Mouse (Mus musculus) 416B (cell line): Measurements from ENCODE around the gene Olfr449.

Experiments
- DNase-seq: peaks from one replicate; pipeline ENCODE4 v3.0.0; 2011; ENCODE audit warnings: low read depth

Olfr449 gene

DNA sequence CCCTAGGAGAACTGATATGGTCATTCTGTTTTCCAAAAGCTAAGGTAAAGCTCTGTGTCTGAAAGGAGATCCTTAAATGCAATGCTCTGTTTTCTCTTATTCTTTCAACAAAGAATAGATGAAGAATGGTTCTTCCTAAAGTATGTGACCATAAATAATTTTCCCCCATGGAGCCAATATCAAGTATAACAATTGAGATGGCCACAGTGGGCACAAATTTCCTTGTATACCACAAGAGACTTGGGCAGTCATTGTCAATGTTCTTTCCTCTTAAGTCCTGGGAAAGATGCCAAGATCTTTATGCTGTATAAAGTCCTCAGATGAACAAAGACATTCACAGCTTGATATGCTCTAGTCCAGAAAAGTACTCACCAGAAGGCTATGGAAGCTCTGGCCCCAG lies at the start of gene Olfr449:
Gene Olfr449, plus strand, starts transcription at position 301 of the 400 bp plus-strand sequence.
- no peak for DNase-seq

DNA sequence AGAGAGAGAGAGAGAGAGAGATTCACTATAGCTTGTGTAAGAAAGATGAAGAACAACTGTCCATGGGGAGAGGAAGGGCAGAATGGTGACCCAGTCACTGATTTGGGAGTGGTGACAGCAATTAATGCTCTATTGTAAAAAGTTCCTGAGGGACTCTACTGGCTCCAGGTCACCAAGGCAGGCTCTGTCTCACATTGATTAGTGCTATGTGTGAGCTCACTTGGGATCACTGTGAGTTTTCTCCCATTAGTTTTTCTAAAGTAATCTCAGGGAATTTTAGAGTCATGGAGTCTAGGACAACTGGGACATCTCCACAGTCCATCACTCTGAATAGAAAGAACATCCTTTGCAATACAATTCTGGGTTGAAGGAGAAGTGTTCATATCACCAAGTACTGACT lies 49.4 kb upstream of the Olfr449 start, which contains the start of gene Olfr452:
Gene Olfr452, plus strand, starts transcription at position 301 of the 400 bp plus-strand sequence.
- DNase-seq, result no peak

- no peak for DNase-seq
Observed at GRCm38 (mm10) chr6:42790247-42790948, 43.8 kb upstream of the Olfr449 start.

DNA sequence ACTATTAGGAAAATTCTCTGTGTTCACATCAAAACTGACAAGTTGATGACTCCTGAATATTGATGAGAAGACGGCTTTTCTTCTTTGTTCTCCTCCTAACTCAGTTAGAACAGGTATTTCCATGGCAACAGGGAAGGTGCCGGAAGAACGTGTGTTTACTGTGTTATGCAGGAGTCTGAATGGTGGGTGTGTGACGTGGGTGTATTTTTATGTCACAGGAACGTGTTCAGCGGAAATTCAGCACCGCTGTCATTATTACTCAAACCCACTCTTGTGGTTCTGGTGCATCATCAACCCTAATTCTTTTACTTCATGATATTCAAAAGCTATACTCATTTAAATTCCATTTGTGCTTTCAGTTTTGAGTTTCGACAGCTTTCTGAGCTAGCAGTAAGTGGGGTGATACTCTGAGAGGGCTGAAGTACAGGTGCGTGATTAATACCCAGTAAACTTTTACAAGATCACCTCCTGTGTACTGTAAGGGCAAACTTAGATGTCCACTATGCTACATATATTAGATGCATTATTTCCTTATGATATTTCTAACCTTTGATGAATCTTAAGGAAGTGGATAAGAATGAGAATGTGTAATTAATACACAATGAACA lies 43.1 kb upstream of the Olfr449 start:
- no peak for DNase-seq

- no peak for DNase-seq
Observed at GRCm38 (mm10) chr6:42794982-42795381, 39.2 kb upstream of the Olfr449 start.

- no peak for DNase-seq
Observed at GRCm38 (mm10) chr6:42811639-42812038, 22.5 kb upstream of the Olfr449 start, which contains the start of gene Olfr450. Olfr450 (plus strand) TSS chr6:42811939.

GRCm38 (mm10) chr6:42860222-42860819 lies 26.1 kb downstream of the Olfr449 start:
- DNase-seq, result peak; percentile 68

DNA sequence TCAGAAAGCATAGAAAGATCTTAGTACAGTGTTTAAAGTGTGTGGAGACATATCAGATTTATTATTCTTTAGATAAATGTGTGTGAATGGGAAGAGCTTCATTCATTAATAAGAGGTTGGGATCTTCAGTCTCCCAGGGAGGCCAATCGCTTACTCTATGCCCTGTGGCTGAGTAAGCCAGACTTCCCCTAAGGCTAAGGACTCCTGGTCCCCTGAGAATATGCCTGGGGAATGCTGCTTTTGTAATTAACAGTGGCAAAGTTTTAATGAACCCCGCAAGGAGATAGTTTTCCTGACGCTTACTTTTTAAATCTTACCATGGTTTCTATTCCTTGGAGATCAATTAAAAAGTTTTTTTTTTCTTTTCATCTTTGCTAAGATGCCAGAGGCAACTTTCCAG lies 35.5 kb downstream of the Olfr449 start:
- DNase-seq, result no peak

GRCm38 (mm10) chr6:42876323-42876722 lies 42.1 kb downstream of the Olfr449 start:
- no peak for DNase-seq
